Mouse (Mus musculus): Measurements from ENCODE around the gene Tesk1. TPM values are rescaled to one million over a fixed set of nuclear protein-coding genes. Genes with fewer than 3 reads are reported as not detected.

Tesk1 gene
- 102 and 112 TPM in 2 replicates for polyA plus RNA-seq (2012; rRNA removed)

GRCm38 (mm10) chr4:43441639-43442038, at the start of gene Tesk1:
Gene Tesk1, plus strand, starts transcription at chr4:43441939.

GRCm38 (mm10) chr4:43428946-43429345, 12.8 kb upstream of the Tesk1 start, which contains the start of gene Fam166b:
Gene Fam166b, minus strand, starts transcription at chr4:43429134.

GRCm38 (mm10) chr4:43454041-43454836, 12.5 kb downstream of the Tesk1 start, which contains the start of gene Cd72:
Gene Cd72, minus strand, starts transcription at chr4:43454628.

GRCm38 (mm10) chr4:43483535-43484091, 41.9 kb downstream of the Tesk1 start, which contains the start of gene Sit1:
Gene Sit1, minus strand, starts transcription at chr4:43483734.

GRCm38 (mm10) chr4:43492821-43493185, 51.1 kb downstream of the Tesk1 start, which contains the start of gene Ccdc107:
Gene Ccdc107, plus strand, starts transcription at chr4:43492900.

Other genes with a start within 250 kb of the Tesk1 start
- gene Atp8b5, start 174.8 kb upstream of the Tesk1 start, polyA plus RNA-seq (2012; rRNA removed) = 0.34 and 0.39 TPM in 2 replicates
- gene Rusc2, start 60.0 kb upstream of the Tesk1 start, polyA plus RNA-seq (2012; rRNA removed) = 22.6 and 22.9 TPM in 2 replicates
- gene Fam166b, start 12.8 kb upstream of the Tesk1 start, polyA plus RNA-seq (2012; rRNA removed) = 17.4 and 21.9 TPM in 2 replicates
- 3.9 and 6.4 TPM in 2 replicates for gene Cd72, start 12.7 kb downstream of the Tesk1 start, polyA plus RNA-seq (2012; rRNA removed)
- not detected in 2 replicates for gene Sit1, start 41.8 kb downstream of the Tesk1 start, polyA plus RNA-seq (2012; rRNA removed)
- 256 and 473 TPM in 2 replicates for gene Ccdc107, start 51.0 kb downstream of the Tesk1 start, polyA plus RNA-seq (2012; rRNA removed)
- gene Arhgef39, start 57.8 kb downstream of the Tesk1 start, polyA plus RNA-seq (2012; rRNA removed) = 31.5 and 48.4 TPM in 2 replicates
- gene Car9, start 65.0 kb downstream of the Tesk1 start, polyA plus RNA-seq (2012; rRNA removed) = 6.6 and 7.2 TPM in 2 replicates
- 105 and 120 TPM in 2 replicates for gene Tpm2, start 81.8 kb downstream of the Tesk1 start, polyA plus RNA-seq (2012; rRNA removed)
- gene Creb3, start 120.4 kb downstream of the Tesk1 start, polyA plus RNA-seq (2012; rRNA removed) = 125 and 150 TPM in 2 replicates
- gene Tln1, start 120.8 kb downstream of the Tesk1 start, polyA plus RNA-seq (2012; rRNA removed) = 193 and 213 TPM in 2 replicates
- 70.8 and 74.5 TPM in 2 replicates for gene Rgp1, start 136.8 kb downstream of the Tesk1 start, polyA plus RNA-seq (2012; rRNA removed)
- gene Gba2, start 136.9 kb downstream of the Tesk1 start, polyA plus RNA-seq (2012; rRNA removed) = 26.8 and 33.6 TPM in 2 replicates
- gene Msmp, start 142.6 kb downstream of the Tesk1 start, polyA plus RNA-seq (2012; rRNA removed) = 0.63 and 1.5 TPM in 2 replicates
- 113 and 117 TPM in 2 replicates for gene Npr2, start 190.0 kb downstream of the Tesk1 start, polyA plus RNA-seq (2012; rRNA removed)
- 20.8 and 24.0 TPM in 2 replicates for gene Spag8, start 211.7 kb downstream of the Tesk1 start, polyA plus RNA-seq (2012; rRNA removed)
- 65.2 and 84.4 TPM in 2 replicates for gene Hint2, start 214.5 kb downstream of the Tesk1 start, polyA plus RNA-seq (2012; rRNA removed)
- 24.0 and 31.0 TPM in 2 replicates for gene Tmem8b, start 227.0 kb downstream of the Tesk1 start, polyA plus RNA-seq (2012; rRNA removed)
- gene Fam221b, start 227.2 kb downstream of the Tesk1 start, polyA plus RNA-seq (2012; rRNA removed) = 0.05 TPM in 1 of 2 replicates, not detected in the other